Mouse (Mus musculus): ENCODE measurements around the gene Ssna1. TPM values are rescaled to one million over a fixed set of nuclear protein-coding genes. Genes with fewer than 3 reads are reported as not detected.
"Not testable (repeated sequence)": the region's sequence is repeated elsewhere in the genome, so short reads cannot be mapped to it uniquely, and the experiment has no call there.

The Ssna1 gene
- polyA plus RNA-seq, 1 experiment from 2014 or later: 200 TPM

DNA sequence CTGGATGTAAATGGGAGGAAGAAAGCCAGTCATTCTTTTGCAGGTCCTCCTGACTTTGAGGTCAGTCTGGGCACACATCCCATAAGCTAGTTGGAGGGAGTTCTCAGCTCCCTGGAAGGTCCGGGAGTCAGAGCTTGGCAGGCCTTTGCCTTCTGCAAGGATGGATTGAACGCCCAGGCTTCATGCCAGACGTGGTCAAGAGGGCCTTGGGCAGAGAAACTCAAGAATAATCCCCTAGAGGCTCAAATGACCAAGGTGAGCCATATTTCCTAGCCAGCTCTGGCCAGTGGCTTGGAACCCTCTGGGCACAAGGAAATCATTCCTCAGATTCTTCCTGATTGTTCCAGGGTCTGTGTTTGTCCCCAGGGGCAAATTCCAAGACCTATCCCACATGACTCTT, 7.4 kb downstream of the Ssna1 start:
- ATAC-seq: no peak
- H3K27me3 ChIP-seq (replicated peaks): peaks cover 6% of the 10 kb centered on the region
- no peaks in the 10 kb centered on the region for H3K9me3 ChIP-seq
- peak overlapping the region; percentile 81 for H3K9ac ChIP-seq
- H3K4me1 ChIP-seq (replicated peaks): peaks cover 39% of the 10 kb centered on the region
- peaks cover 11% of the 10 kb centered on the region; the same call in 1 of the 2 replicates for H3K36me3 ChIP-seq
- peak overlapping the region; percentile 97 for H3K4me2 ChIP-seq (replicated peaks)
- 75% methylated on average over 3 of the region's 3 CpGs for WGBS
- H3K27ac ChIP-seq: peak overlapping the region; percentile 71; the same call in 1 of the 2 replicates
- H3K4me3 ChIP-seq (replicated peaks): peak overlapping the region; percentile 87

DNA sequence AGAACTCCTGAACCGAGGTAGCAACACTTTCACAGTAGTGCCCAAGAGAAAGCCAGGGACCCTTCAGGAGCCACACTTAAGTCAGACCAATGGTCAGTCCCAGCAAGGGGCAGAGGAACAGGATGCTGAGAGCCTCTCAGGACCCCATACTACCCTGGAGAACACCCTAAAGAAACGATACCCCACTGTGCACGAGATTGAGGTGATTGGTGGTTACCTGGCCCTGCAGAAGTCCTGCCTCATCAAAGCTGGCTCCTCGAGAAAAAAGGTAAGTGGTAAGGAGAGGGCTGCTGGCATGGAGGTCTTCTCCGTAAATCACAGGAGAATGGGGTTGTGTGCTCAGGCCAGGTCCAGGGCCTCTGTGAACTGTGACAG, 8.0 kb downstream of the Ssna1 start:
- Histone ChIP-seq H3K27me3 (replicated peaks) (peaks cover 6% of the 10 kb centered on the region), H3K4me3 (replicated peaks) (peak overlapping the region; percentile 87), H3K4me1 (replicated peaks) (peaks cover 39% of the 10 kb centered on the region), H3K4me2 (replicated peaks) (peak overlapping the region; percentile 97), H3K36me3 (peaks cover 5% of the 10 kb centered on the region; the same call in 1 of the 2 replicates), H3K9ac (peak overlapping the region; percentile 81; the same call in 1 of the 2 replicates), H3K27ac (peak overlapping the region; percentile 71; the same call in 1 of the 2 replicates), H3K9me3 (no peaks in the 10 kb centered on the region)
- whole genome bisulfite sequencing: 68% methylated on average over 5 of the region's 5 CpGs
- ATAC-seq: no peak

GRCm38 (mm10) chr2:25263623-25264285, 8.5 kb downstream of the Ssna1 start:
- 0 out of 2 replicates have a peak, but pooled peaks cover 1% of the 10 kb centered on the region for H3K36me3 ChIP-seq
- H3K27ac ChIP-seq: no peak overlapping the region
- ATAC-seq: no peak
- H3K4me2 ChIP-seq (replicated peaks): peak overlapping the region; percentile 97
- peak overlapping the region; percentile 81 for H3K9ac ChIP-seq
- H3K4me3 ChIP-seq (replicated peaks): peak overlapping the region; percentile 87
- no peaks in the 10 kb centered on the region for H3K9me3 ChIP-seq
- H3K4me1 ChIP-seq (replicated peaks): peaks cover 39% of the 10 kb centered on the region
- 22% methylated on average over 12 of the region's 12 CpGs for WGBS
- peaks cover 6% of the 10 kb centered on the region for H3K27me3 ChIP-seq (replicated peaks)

DNA sequence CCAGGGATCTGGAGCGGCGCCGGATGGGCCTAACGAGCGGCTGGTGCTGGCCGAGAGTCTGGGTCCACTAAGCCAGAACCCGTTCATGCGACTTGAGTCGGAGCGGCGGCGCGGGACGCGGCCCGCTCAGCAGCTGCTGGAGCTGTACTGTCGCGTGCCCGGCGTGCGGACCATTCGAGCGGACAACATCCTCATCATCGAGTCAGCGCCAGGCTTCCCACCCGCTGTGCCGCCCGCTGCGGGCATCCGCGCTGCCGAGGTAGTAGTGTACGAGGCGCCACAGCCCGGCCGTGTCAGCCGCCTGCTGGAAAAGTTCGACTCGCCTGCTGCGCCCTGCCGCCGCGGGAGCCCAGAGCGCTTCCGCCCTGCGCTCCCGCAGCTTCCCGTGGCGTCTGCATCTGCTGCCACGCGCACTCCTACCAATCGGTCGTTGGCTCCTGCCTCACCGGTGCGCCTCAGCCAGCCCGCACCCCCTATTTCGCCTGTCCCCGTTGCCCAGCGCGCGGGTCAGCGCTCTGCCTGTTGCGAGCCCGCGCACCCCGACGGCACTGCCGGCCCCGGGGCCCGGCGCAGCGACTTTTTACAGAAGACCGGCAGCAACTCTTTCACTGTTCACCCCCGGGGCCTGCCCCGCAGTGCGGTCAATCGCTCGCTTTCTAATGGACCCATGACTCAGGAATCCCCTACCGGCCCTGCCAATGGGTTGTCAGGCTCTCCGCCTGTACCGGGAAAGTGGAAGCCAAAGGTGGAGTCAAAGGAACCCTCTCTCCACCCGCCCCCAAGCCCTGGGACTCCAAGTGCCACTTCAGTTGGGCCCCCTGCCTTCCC, 9.2 kb downstream of the Ssna1 start:
- ATAC-seq: peak; percentile 16
- Histone ChIP-seq H3K4me3 (replicated peaks) (peak overlapping the region; percentile 87), H3K9me3 (no peaks in the 10 kb centered on the region), H3K36me3 (no peaks in the 10 kb centered on the region), H3K9ac (peak overlapping the region; percentile 81), H3K27me3 (replicated peaks) (peaks cover 6% of the 10 kb centered on the region), H3K27ac (peak overlapping the region; percentile 58; the same call in 1 of the 2 replicates), H3K4me2 (replicated peaks) (peak overlapping the region; percentile 97), H3K4me1 (replicated peaks) (peaks cover 39% of the 10 kb centered on the region)
- WGBS: under 1% methylated on average over 82 of the region's 82 CpGs

GRCm38 (mm10) chr2:25262291-25262767, 9.9 kb downstream of the Ssna1 start, which contains the start of gene Tprn:
Tprn (plus strand) TSS chr2:25262618.
- Histone ChIP-seq H3K4me1 (replicated peaks) (peaks cover 39% of the 10 kb centered on the region), H3K9ac (peak within 1 kb of the TSS; percentile 81), H3K9me3 (no peaks in the 10 kb centered on the region), H3K4me3 (replicated peaks) (peak within 1 kb of the TSS; percentile 87), H3K27me3 (replicated peaks) (peaks cover 6% of the 10 kb centered on the region), H3K27ac (peak within 1 kb of the TSS; percentile 60; the same call in 1 of the 2 replicates), H3K36me3 (no peaks in the 10 kb centered on the region), H3K4me2 (replicated peaks) (peak within 1 kb of the TSS; percentile 97)
- ATAC-seq: peak; percentile 96
- WGBS: under 1% methylated on average over 39 of the region's 39 CpGs

- Histone ChIP-seq H3K36me3 (no peaks in the 10 kb centered on the region), H3K4me2 (replicated peaks) (peak overlapping the region; percentile 97), H3K27me3 (replicated peaks) (peaks cover 6% of the 10 kb centered on the region), H3K4me1 (replicated peaks) (peaks cover 37% of the 10 kb centered on the region), H3K27ac (0 out of 2 replicates have a peak overlapping the region, but pooled peaks have one; percentile 60), H3K4me3 (replicated peaks) (peak overlapping the region; percentile 87), H3K9me3 (no peaks in the 10 kb centered on the region), H3K9ac (peak overlapping the region; percentile 81; the same call in 1 of the 2 replicates)
- 44% methylated on average over 12 of the region's 12 CpGs for WGBS
- ATAC-seq: no peak; the same call in 1 of the 2 replicates
Observed at GRCm38 (mm10) chr2:25261870-25262269, 10.4 kb downstream of the Ssna1 start.

- H3K4me2 ChIP-seq (replicated peaks): no peak overlapping the region
- no peak overlapping the region for H3K9ac ChIP-seq
- no peak for ATAC-seq
- no peaks in the 10 kb centered on the region for H3K9me3 ChIP-seq
- no peak overlapping the region for H3K4me3 ChIP-seq (replicated peaks)
- H3K36me3 ChIP-seq: no peaks in the 10 kb centered on the region
- no peak overlapping the region for H3K27ac ChIP-seq
- H3K4me1 ChIP-seq (replicated peaks): peaks cover 29% of the 10 kb centered on the region
- H3K27me3 ChIP-seq (replicated peaks): peaks cover 2% of the 10 kb centered on the region
- WGBS: 71% methylated on average over 2 of the region's 2 CpGs
Observed at GRCm38 (mm10) chr2:25258887-25259286, 13.4 kb downstream of the Ssna1 start.

- H3K4me1 ChIP-seq (replicated peaks): peaks cover 18% of the 10 kb centered on the region
- not testable (repeated sequence) for H3K9me3 ChIP-seq; H3K27ac ChIP-seq; H3K36me3 ChIP-seq; H3K9ac ChIP-seq; H3K27me3 ChIP-seq (replicated peaks); H3K4me3 ChIP-seq (replicated peaks); H3K4me2 ChIP-seq (replicated peaks); ATAC-seq
- WGBS: 83% methylated on average over 5 of the region's 5 CpGs
Observed at GRCm38 (mm10) chr2:25257250-25257649, 15.0 kb downstream of the Ssna1 start.

DNA sequence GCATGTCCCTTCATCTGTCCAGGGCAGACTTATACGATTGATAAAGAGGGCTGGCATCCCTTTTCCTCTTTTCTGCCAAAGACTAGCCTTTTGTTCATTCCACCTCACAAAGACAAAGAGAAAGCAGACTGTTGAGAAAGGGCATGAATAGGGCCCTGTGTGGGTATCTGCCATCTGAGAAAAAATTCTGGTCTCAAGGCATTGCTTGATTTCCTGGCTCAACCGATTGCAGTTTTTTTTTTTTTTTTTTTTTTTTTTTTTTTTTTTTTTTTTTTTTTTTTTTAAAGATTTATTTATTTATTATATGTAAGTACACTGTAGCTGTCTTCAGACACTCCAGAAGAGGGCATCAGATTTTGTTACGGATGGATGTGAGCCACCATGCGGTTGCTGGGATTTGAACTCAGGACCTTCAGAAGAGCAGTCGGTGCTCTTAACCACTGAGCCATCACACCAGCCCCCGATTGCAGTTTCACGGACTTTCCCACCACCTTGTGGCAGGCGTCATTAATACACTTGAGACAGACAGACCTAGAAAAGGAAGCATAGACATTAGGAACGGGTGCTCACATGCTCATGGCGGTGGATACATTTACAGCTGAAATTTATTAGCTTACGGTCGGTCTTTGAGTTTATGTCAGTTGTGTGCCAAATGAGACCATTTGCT, 15.7 kb downstream of the Ssna1 start:
- H3K4me3 ChIP-seq (replicated peaks): peak overlapping the region; percentile 92
- H3K27me3 ChIP-seq (replicated peaks); H3K36me3 ChIP-seq; H3K27ac ChIP-seq; H3K9me3 ChIP-seq; ATAC-seq: not testable (repeated sequence)
- 56% methylated on average over 12 of the region's 12 CpGs for WGBS
- peaks cover 18% of the 10 kb centered on the region for H3K4me1 ChIP-seq (replicated peaks)
- H3K9ac ChIP-seq: peak overlapping the region; percentile 77; the same call in 1 of the 2 replicates
- H3K4me2 ChIP-seq (replicated peaks): peak overlapping the region; percentile 92

DNA sequence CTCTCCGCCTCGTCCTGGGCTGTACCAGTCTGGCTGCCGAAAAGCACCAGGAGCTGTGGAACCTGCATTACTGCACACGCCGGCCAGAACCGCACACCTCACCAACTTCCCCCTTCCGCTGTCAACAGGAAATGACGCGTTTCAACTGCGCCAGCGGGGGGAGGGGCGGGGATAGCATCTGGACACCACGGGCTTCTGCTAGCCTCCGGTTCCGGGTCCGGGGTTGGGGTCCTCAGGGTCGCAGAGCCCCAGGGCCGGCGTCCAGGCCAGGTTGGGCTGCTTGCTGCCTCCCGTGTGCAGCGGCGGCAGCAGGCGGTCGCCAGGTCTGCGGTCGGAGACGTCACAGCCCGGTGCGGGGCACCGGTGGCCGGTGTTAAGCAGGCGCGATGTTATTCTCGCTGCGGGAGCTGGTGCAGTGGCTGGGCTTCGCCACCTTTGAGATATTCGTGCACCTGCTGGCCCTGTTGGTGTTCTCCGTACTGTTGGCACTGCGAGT, 16.9 kb downstream of the Ssna1 start, which contains the start of gene Tmem203:
Gene Tmem203 (plus strand): TSS at position 156 of the 496 bp plus-strand sequence.
- Histone ChIP-seq H3K27me3 (replicated peaks) (no peaks in the 10 kb centered on the region), H3K4me3 (replicated peaks) (peak within 1 kb of the TSS; percentile 92), H3K4me1 (replicated peaks) (peaks cover 18% of the 10 kb centered on the region), H3K27ac (peak within 1 kb of the TSS; percentile 69), H3K4me2 (replicated peaks) (peak within 1 kb of the TSS; percentile 92), H3K9me3 (no peaks in the 10 kb centered on the region), H3K9ac (peak within 1 kb of the TSS; percentile 77), H3K36me3 (peaks cover 13% of the 10 kb centered on the region; the same call in 1 of the 2 replicates)
- WGBS: 0% methylated on average over 39 of the region's 39 CpGs
- ATAC-seq: peak; percentile 90

DNA sequence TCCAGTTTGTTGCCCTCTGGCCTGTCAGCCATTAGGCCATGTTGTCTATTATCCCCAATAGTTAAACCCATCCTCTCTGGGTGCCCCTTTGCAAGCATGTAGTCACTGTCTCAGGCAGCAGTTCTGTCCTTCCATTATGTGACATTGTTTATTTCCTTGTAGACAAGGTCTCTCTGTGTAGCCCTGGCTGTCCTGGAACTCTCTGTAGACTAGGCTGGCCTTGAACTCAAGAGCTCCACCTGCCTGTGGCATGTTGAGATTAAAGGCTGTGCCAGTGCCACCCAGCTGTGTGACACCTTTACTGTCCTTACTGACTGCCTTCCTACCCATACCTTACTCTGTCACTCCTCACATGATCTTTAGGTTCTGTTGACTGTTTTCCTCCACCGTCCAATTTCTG, 19.9 kb downstream of the Ssna1 start:
- Histone ChIP-seq H3K27me3 (replicated peaks) (no peaks in the 10 kb centered on the region), H3K4me1 (replicated peaks) (peaks cover 18% of the 10 kb centered on the region), H3K9me3 (no peaks in the 10 kb centered on the region), H3K36me3 (peaks cover 27% of the 10 kb centered on the region), H3K4me3 (replicated peaks) (no peak overlapping the region), H3K9ac (no peak overlapping the region), H3K4me2 (replicated peaks) (no peak overlapping the region), H3K27ac (no peak overlapping the region)
- WGBS: 92% methylated on average over 1 of the region's 1 CpGs
- no peak for ATAC-seq
